Mouse (Mus musculus): ENCODE measurements around the gene Gm42715. TPM values are rescaled to one million over a fixed set of nuclear protein-coding genes. Genes with fewer than 3 reads are reported as not detected.
"Not testable (repeated sequence)": the region's sequence is repeated elsewhere in the genome, so short reads cannot be mapped to it uniquely, and the experiment has no call there.

Gm42715 gene
- total RNA-seq (2021) = 1 to 10 TPM; 8.4 to 8.5 TPM
- long read RNA-seq, experiment 1 = 0 reads
- long read RNA-seq, experiment 2, partial matches to known transcripts = 0 of 1 reads
- long read RNA-seq, experiment 2, other reads (novel, unspliced or antisense) = 1 of 1 reads

- intact Hi-C loops (cut with DNase I; ENCODE audit: low total_unique reads) = no loop called here
- no peak for DNase-seq
Measured at GRCm38 (mm10) chr7:127519284-127519683, at the start of gene Gm42715. Gm42715 (plus strand) TSS chr7:127519584.

GRCm38 (mm10) chr7:127470011-127470715 lies 49.2 kb upstream of the Gm42715 start:
- intact Hi-C loops (cut with DNase I; ENCODE audit: low total_unique reads) = no loop called here
- no peak for DNase-seq

- intact Hi-C loops (cut with DNase I; ENCODE audit: low total_unique reads) = no loop called here
- peak; percentile 90 for DNase-seq
Measured at GRCm38 (mm10) chr7:127470743-127471645, 48.4 kb upstream of the Gm42715 start.

GRCm38 (mm10) chr7:127471646-127472010 lies 47.8 kb upstream of the Gm42715 start:
- intact Hi-C loops (cut with DNase I; ENCODE audit: low total_unique reads) = no loop called here
- peak; percentile 63 for DNase-seq

GRCm38 (mm10) chr7:127472060-127472459 lies 47.3 kb upstream of the Gm42715 start:
- intact Hi-C loops (cut with DNase I; ENCODE audit: low total_unique reads) = no loop called here
- no peak for DNase-seq

GRCm38 (mm10) chr7:127473705-127474104 lies 45.7 kb upstream of the Gm42715 start:
- DNase-seq = no peak
- intact Hi-C loops (cut with DNase I; ENCODE audit: low total_unique reads) = no loop called here

- DNase-seq = no peak
- intact Hi-C loops (cut with DNase I; ENCODE audit: low total_unique reads) = no loop called here
Measured at GRCm38 (mm10) chr7:127474378-127475070, 44.9 kb upstream of the Gm42715 start.

- intact Hi-C loops (cut with DNase I; ENCODE audit: low total_unique reads) = no loop called here
- no peak for DNase-seq
Measured at GRCm38 (mm10) chr7:127475186-127475740, 44.1 kb upstream of the Gm42715 start.

- intact Hi-C loops (cut with DNase I; ENCODE audit: low total_unique reads) = no loop called here
- no peak for DNase-seq
Measured at GRCm38 (mm10) chr7:127476336-127476735, 43.0 kb upstream of the Gm42715 start.

- no peak for DNase-seq
- intact Hi-C loops (cut with DNase I; ENCODE audit: low total_unique reads) = no loop called here
Measured at GRCm38 (mm10) chr7:127476855-127477254, 42.5 kb upstream of the Gm42715 start.

- intact Hi-C loops (cut with DNase I; ENCODE audit: low total_unique reads) = no loop called here
- peak; percentile 99 for DNase-seq
Measured at GRCm38 (mm10) chr7:127477687-127478634, 41.4 kb upstream of the Gm42715 start.

GRCm38 (mm10) chr7:127478635-127479317 lies 40.6 kb upstream of the Gm42715 start, which contains the start of gene Fbrs:
Fbrs (plus strand) TSS chr7:127479199.
- intact Hi-C loops (cut with DNase I; ENCODE audit: low total_unique reads) = no loop called here
- peak; percentile 99 for DNase-seq

GRCm38 (mm10) chr7:127479318-127480225 lies 39.8 kb upstream of the Gm42715 start:
- no peak for DNase-seq
- intact Hi-C loops (cut with DNase I; ENCODE audit: low total_unique reads) = no loop called here

GRCm38 (mm10) chr7:127480321-127480720 lies 39.1 kb upstream of the Gm42715 start:
- intact Hi-C loops (cut with DNase I; ENCODE audit: low total_unique reads) = no loop called here
- DNase-seq = peak; percentile 10

- intact Hi-C loops (cut with DNase I; ENCODE audit: low total_unique reads) = no loop called here
- no peak for DNase-seq
Measured at GRCm38 (mm10) chr7:127485416-127485815, 34.0 kb upstream of the Gm42715 start.

GRCm38 (mm10) chr7:127488364-127488763 lies 31.0 kb upstream of the Gm42715 start:
- DNase-seq; intact Hi-C loops (cut with DNase I; ENCODE audit: low total_unique reads): not testable (repeated sequence)

- DNase-seq = peak; percentile 15
- intact Hi-C loops (cut with DNase I; ENCODE audit: low total_unique reads) = no loop called here
Measured at GRCm38 (mm10) chr7:127489982-127490381, 29.4 kb upstream of the Gm42715 start.
